Mouse (Mus musculus) erythroblast, embryonic 14.5 days (primary cell): ENCODE measurements at regions not wholly inside any gene's neighbourhood (a gene's known extent, or its start where the extent isn't known, plus 50 kb on each side); places are given as distances from the start of the nearest gene placed in this dataset.

Source experiments
- GATA1 ChIP-seq: IDR thresholded peaks from 2 replicates; pipeline ENCODE4 v1.6.1; 2012; ENCODE audit warnings: low read length, inconsistent platforms, mixed read lengths
- TAL1 ChIP-seq: IDR thresholded peaks from 3 replicates; pipeline ENCODE4 v1.6.1; 2012; ENCODE audit warnings: low read length, inconsistent platforms, mixed read lengths

GRCm38 (mm10) chr13:54295475-54296259 is 75.5 kb upstream of the Cplx2 start:
- TF ChIP-seq GATA1 (no peak), TAL1 (no peak)
